Mouse (Mus musculus): ENCODE results near the gene Fars2. TPM values are rescaled to one million over a fixed set of nuclear protein-coding genes. Genes with fewer than 3 reads are reported as not detected.
"Not testable (repeated sequence)": the region's sequence is repeated elsewhere in the genome, so short reads cannot be mapped to it uniquely, and the experiment has no call there.

Gene Fars2
- polyA plus RNA-seq, 1 experiment from 2014 or later, result 25.2 TPM

- H3K4me1 ChIP-seq, result no peaks in the 10 kb centered on the region
- no peak overlapping the region for H3K27ac ChIP-seq (replicated peaks)
- H3K27me3 ChIP-seq (ENCODE audit: low read depth, poor library complexity, severe bottlenecking), result no peaks in the 10 kb centered on the region
- no peak for DNase-seq (ENCODE audit: low spot score)
- no peaks in the 10 kb centered on the region for H3K9me3 ChIP-seq (replicated peaks)
- H3K4me3 ChIP-seq, result no peak overlapping the region
- 85% methylated on average over 11 of the region's 11 CpGs for WGBS
- H3K36me3 ChIP-seq, result no peaks in the 10 kb centered on the region
Observed at GRCm38 (mm10) chr13:36369400-36369799, 252.2 kb downstream of the Fars2 start.

DNA sequence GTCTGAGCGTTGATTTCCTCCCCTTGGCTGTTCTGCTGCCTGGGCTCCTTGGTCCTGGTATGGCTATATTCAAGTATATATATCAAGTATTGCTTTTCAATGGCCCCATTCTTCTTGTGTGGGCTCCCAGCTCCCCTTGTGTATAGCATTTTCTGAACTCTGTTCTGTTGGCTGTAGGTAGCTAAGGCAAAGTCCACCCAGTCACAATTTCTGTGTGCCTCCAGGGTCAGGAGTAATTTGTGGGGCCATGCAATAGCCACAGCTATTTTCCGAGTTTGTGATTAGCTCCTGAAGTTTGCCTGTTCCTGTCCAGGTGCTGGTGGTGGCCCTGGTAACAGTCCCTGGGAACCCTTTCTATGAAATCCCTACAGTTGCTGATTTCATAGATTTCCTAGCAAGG lies 266.0 kb downstream of the Fars2 start:
- Histone ChIP-seq H3K27ac (replicated peaks) (no peak overlapping the region), H3K4me3 (no peak overlapping the region), H3K36me3 (no peaks in the 10 kb centered on the region), H3K4me1 (no peaks in the 10 kb centered on the region), H3K27me3 (ENCODE audit: low read depth, poor library complexity, severe bottlenecking) (no peaks in the 10 kb centered on the region), H3K9me3 (replicated peaks) (no peaks in the 10 kb centered on the region)
- no peak for DNase-seq (ENCODE audit: low spot score)
- WGBS, result 87% methylated on average over 2 of the region's 2 CpGs

- Histone ChIP-seq H3K9me3 (replicated peaks) (no peaks in the 10 kb centered on the region), H3K27me3 (ENCODE audit: low read depth, poor library complexity, severe bottlenecking) (no peaks in the 10 kb centered on the region), H3K4me3 (no peak overlapping the region), H3K36me3 (no peaks in the 10 kb centered on the region), H3K27ac (replicated peaks) (no peak overlapping the region), H3K4me1 (no peaks in the 10 kb centered on the region)
- WGBS, result 84% methylated on average over 5 of the region's 5 CpGs
- DNase-seq (ENCODE audit: low spot score), result no peak
Observed at GRCm38 (mm10) chr13:36386074-36386473, 268.9 kb downstream of the Fars2 start.

DNA sequence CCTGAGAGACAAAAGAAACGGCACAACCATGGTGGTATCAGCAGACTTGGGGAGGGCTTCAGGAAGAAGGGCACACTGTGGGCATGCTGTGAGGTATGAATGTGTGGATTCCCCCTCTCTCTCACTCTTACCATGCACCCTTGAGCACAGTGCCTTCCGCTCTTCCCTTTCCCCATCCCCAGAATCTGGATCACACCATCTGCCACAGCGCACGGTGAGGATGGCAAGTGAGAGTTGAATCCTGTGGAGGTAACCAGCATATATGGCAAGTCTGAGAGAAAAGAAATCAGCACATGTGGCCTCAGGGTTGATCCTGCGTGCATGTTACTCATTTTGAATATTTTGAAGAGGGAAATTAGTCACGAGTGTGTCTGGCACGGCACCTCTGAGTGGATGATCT lies 274.7 kb downstream of the Fars2 start:
- no peaks in the 10 kb centered on the region for H3K27me3 ChIP-seq (ENCODE audit: low read depth, poor library complexity, severe bottlenecking)
- 94% methylated on average over 7 of the region's 7 CpGs for WGBS
- DNase-seq (ENCODE audit: low spot score), result no peak
- H3K9me3 ChIP-seq (replicated peaks), result no peaks in the 10 kb centered on the region
- no peak overlapping the region for H3K27ac ChIP-seq (replicated peaks)
- H3K36me3 ChIP-seq, result no peaks in the 10 kb centered on the region
- no peaks in the 10 kb centered on the region for H3K4me1 ChIP-seq
- no peak overlapping the region for H3K4me3 ChIP-seq

GRCm38 (mm10) chr13:36392666-36393065 lies 275.5 kb downstream of the Fars2 start:
- H3K9me3 ChIP-seq (replicated peaks), result no peaks in the 10 kb centered on the region
- 93% methylated on average over 4 of the region's 4 CpGs for WGBS
- no peak overlapping the region for H3K27ac ChIP-seq (replicated peaks)
- no peaks in the 10 kb centered on the region for H3K27me3 ChIP-seq (ENCODE audit: low read depth, poor library complexity, severe bottlenecking)
- H3K4me1 ChIP-seq, result no peaks in the 10 kb centered on the region
- no peak overlapping the region for H3K4me3 ChIP-seq
- no peaks in the 10 kb centered on the region for H3K36me3 ChIP-seq
- DNase-seq (ENCODE audit: low spot score), result no peak

GRCm38 (mm10) chr13:36401011-36401410 lies 283.8 kb downstream of the Fars2 start:
- Histone ChIP-seq H3K27me3 (ENCODE audit: low read depth, poor library complexity, severe bottlenecking) (no peaks in the 10 kb centered on the region), H3K27ac (replicated peaks) (no peak overlapping the region), H3K4me1 (no peaks in the 10 kb centered on the region), H3K36me3 (no peaks in the 10 kb centered on the region), H3K4me3 (no peak overlapping the region), H3K9me3 (replicated peaks) (no peaks in the 10 kb centered on the region)
- no peak for DNase-seq (ENCODE audit: low spot score)
- 95% methylated on average over 2 of the region's 2 CpGs for WGBS

DNA sequence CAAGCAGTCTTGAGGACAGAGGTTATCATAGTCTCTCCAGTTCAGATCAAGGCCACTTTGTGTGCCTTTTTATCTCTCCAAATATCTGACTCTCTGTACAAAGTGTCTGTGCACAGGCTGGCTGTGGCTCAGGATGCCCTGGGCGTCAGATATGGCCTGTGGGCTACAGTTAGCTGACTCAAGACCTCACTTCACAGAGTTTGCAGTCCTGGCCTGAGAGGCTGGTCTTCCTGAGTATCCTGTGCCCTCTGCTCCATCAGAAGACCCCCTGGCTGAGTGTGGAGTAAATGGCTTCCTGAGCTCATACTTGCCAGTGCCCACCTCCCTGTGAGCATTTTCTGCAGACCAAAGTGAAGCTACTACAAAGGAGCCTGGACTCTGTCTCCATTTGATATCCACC lies 296.1 kb downstream of the Fars2 start:
- Histone ChIP-seq H3K27ac (replicated peaks) (no peak overlapping the region), H3K4me3 (no peak overlapping the region), H3K27me3 (ENCODE audit: low read depth, poor library complexity, severe bottlenecking) (no peaks in the 10 kb centered on the region), H3K9me3 (replicated peaks) (no peaks in the 10 kb centered on the region), H3K4me1 (no peaks in the 10 kb centered on the region), H3K36me3 (no peaks in the 10 kb centered on the region)
- WGBS, result 88% methylated on average over 1 of the region's 1 CpGs
- no peak for DNase-seq (ENCODE audit: low spot score)

- Histone ChIP-seq H3K4me1 (no peaks in the 10 kb centered on the region), H3K4me3 (no peak overlapping the region), H3K27ac (replicated peaks) (no peak overlapping the region), H3K9me3 (replicated peaks) (no peaks in the 10 kb centered on the region), H3K27me3 (ENCODE audit: low read depth, poor library complexity, severe bottlenecking) (no peaks in the 10 kb centered on the region), H3K36me3 (no peaks in the 10 kb centered on the region)
- WGBS, result 100% methylated on average over 1 of the region's 1 CpGs
- no peak for DNase-seq (ENCODE audit: low spot score)
Observed at GRCm38 (mm10) chr13:36415176-36415575, 298.0 kb downstream of the Fars2 start.

- Histone ChIP-seq H3K27me3 (ENCODE audit: low read depth, poor library complexity, severe bottlenecking) (no peaks in the 10 kb centered on the region), H3K27ac (replicated peaks) (no peak overlapping the region), H3K36me3 (no peaks in the 10 kb centered on the region), H3K9me3 (replicated peaks) (no peaks in the 10 kb centered on the region), H3K4me3 (no peak overlapping the region), H3K4me1 (no peaks in the 10 kb centered on the region)
- WGBS, result 88% methylated on average over 4 of the region's 4 CpGs
- DNase-seq (ENCODE audit: low spot score), result no peak
Observed at GRCm38 (mm10) chr13:36416546-36416945, 299.3 kb downstream of the Fars2 start.

- Histone ChIP-seq H3K4me3 (no peak overlapping the region), H3K27me3 (ENCODE audit: low read depth, poor library complexity, severe bottlenecking) (no peaks in the 10 kb centered on the region), H3K36me3 (no peaks in the 10 kb centered on the region), H3K4me1 (no peaks in the 10 kb centered on the region), H3K27ac (replicated peaks) (no peak overlapping the region), H3K9me3 (replicated peaks) (no peaks in the 10 kb centered on the region)
- DNase-seq (ENCODE audit: low spot score), result no peak
Observed at GRCm38 (mm10) chr13:36419357-36419756, 302.1 kb downstream of the Fars2 start.

GRCm38 (mm10) chr13:36422446-36422845 lies 305.2 kb downstream of the Fars2 start:
- Histone ChIP-seq H3K27ac (replicated peaks) (no peak overlapping the region), H3K36me3 (no peaks in the 10 kb centered on the region), H3K4me3 (no peak overlapping the region), H3K9me3 (replicated peaks) (no peaks in the 10 kb centered on the region), H3K4me1 (no peaks in the 10 kb centered on the region), H3K27me3 (ENCODE audit: low read depth, poor library complexity, severe bottlenecking) (no peaks in the 10 kb centered on the region)
- 79% methylated on average over 3 of the region's 3 CpGs for WGBS
- DNase-seq (ENCODE audit: low spot score), result no peak

DNA sequence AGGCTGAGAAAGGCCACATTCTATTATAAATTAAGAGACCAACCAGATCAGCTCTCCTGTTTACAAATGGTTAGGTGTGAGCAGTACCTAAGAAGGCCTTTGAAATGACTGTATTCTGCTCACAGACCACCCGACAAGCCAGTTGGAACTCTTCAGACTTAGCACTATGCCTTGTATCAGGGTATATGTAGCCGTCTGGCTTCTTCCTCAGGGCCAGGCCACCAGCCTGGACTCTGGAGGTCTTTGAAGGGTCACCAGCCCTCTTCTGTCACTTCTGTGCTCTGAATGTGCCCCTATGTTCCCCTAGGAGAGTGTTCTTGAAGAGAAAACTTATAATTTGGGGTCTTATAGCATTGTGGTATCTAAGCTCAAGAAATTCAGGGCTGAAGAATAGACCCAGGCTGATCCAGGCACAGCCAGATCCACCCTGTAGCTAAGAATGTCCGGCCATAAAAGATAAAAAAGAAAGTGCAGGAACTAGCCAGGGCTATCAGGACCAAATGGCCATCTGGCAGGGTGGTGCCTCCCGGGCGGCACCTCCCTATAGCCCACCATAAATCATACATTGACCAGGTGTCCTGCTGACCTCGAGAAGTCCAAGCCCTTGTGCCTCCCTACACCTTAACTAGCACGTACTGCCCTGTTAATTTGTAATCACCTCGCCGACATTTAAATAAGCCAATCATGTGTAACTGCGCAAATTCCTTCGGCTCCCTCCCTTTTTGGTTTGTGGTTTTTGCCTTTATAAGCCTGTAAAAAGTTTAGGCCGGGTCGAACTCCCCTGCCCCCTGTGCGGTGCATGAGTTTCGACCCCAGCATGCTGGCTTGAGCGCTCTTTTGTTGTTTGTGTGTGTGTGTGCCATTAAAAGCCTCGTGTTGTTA lies 308.9 kb downstream of the Fars2 start:
- DNase-seq (ENCODE audit: low spot score); H3K36me3 ChIP-seq; H3K27me3 ChIP-seq (ENCODE audit: low read depth, poor library complexity, severe bottlenecking); H3K4me3 ChIP-seq; H3K4me1 ChIP-seq; H3K27ac ChIP-seq (replicated peaks); H3K9me3 ChIP-seq (replicated peaks): not testable (repeated sequence)
- 90% methylated on average over 17 of the region's 17 CpGs for WGBS

DNA sequence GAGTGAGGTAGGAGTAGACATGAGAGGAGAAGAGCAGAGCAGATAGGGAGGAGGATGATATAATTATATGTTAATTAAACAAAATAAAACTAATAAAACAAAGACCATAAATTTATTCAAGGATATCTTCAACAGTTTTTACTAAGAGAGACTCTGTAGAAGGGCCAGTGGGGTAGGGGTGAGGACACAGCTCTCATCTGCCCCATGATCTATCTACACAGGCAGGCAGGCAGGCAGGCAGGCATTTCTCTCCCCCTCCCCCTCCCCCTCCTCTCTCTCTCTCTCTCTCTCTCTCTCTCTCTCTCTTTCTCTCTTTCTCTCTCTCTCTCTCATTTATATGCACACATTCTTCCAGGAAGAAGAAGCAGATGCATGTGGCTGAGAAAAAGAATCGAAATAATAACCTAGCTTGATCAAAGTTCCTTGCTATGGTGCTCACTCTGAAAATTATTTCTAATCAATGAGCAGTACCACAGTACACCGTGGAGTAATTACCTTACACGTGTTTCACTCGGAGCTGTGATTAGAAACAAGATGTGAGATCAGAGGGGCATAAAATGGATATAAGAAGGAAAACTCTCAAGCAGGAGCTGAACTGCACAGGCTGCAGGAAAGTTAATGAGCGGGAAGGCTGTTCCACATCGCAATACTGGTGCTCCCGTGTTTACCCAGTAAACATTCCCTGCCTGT lies 312.4 kb downstream of the Fars2 start:
- Histone ChIP-seq H3K27ac (replicated peaks) (no peak overlapping the region), H3K9me3 (replicated peaks) (no peaks in the 10 kb centered on the region), H3K4me3 (no peak overlapping the region), H3K27me3 (ENCODE audit: low read depth, poor library complexity, severe bottlenecking) (no peaks in the 10 kb centered on the region), H3K4me1 (no peaks in the 10 kb centered on the region), H3K36me3 (no peaks in the 10 kb centered on the region)
- no peak for DNase-seq (ENCODE audit: low spot score)
- WGBS, result 87% methylated on average over 7 of the region's 7 CpGs

All from midbrain, embryonic 10.5 days (tissue).